Mouse (Mus musculus): ENCODE results near the gene Dok4. TPM values are rescaled to one million over a fixed set of nuclear protein-coding genes. Genes with fewer than 3 reads are reported as not detected.

Gene Dok4
- polyA plus RNA-seq, 1 experiment from 2014 or later = 28.2 TPM

Other genes with a start within 250 kb of the Dok4 start
- 54.1 and 60.8 TPM in 2 replicates for gene Arl2bp, start 209.7 kb downstream of the Dok4 start, polyA plus RNA-seq (2014; fragmentation: Nextera tagmentation; extraction: Ambion mirVana)
- not detected in 2 replicates for gene Pllp, start 180.1 kb downstream of the Dok4 start, polyA plus RNA-seq (2014; fragmentation: Nextera tagmentation; extraction: Ambion mirVana)
- gene Ccl22, start 130.7 kb downstream of the Dok4 start, polyA plus RNA-seq (2014; fragmentation: Nextera tagmentation; extraction: Ambion mirVana) = not detected in 2 replicates
- 8.1 and 10.4 TPM in 2 replicates for gene Cx3cl1, start 104.3 kb downstream of the Dok4 start, polyA plus RNA-seq (2014; fragmentation: Nextera tagmentation; extraction: Ambion mirVana)
- 0.45 TPM in 1 of 2 replicates, not detected in the other for gene Ccl17, start 65.9 kb downstream of the Dok4 start, polyA plus RNA-seq (2014; fragmentation: Nextera tagmentation; extraction: Ambion mirVana)
- gene Coq9, start 38.0 kb downstream of the Dok4 start, polyA plus RNA-seq (2014; fragmentation: Nextera tagmentation; extraction: Ambion mirVana) = 175 and 181 TPM in 2 replicates
- gene Ciapin1, start 38.0 kb downstream of the Dok4 start, polyA plus RNA-seq (2014; fragmentation: Nextera tagmentation; extraction: Ambion mirVana) = 72.7 and 80.2 TPM in 2 replicates
- gene Polr2c, start 18.9 kb downstream of the Dok4 start, polyA plus RNA-seq (2014; fragmentation: Nextera tagmentation; extraction: Ambion mirVana) = 126 and 129 TPM in 2 replicates
- gene Ccdc102a, start 41.8 kb upstream of the Dok4 start, polyA plus RNA-seq (2014; fragmentation: Nextera tagmentation; extraction: Ambion mirVana) = 20.8 and 25.8 TPM in 2 replicates
- gene Adgrg5, start 47.4 kb upstream of the Dok4 start, polyA plus RNA-seq (2014; fragmentation: Nextera tagmentation; extraction: Ambion mirVana) = 0.07 and 0.23 TPM in 2 replicates
- gene Adgrg1, start 98.4 kb upstream of the Dok4 start, polyA plus RNA-seq (2014; fragmentation: Nextera tagmentation; extraction: Ambion mirVana) = 2.7 and 2.9 TPM in 2 replicates
- 3.4 and 3.7 TPM in 2 replicates for gene Adgrg3, start 141.4 kb upstream of the Dok4 start, polyA plus RNA-seq (2014; fragmentation: Nextera tagmentation; extraction: Ambion mirVana)
- not detected in 2 replicates for gene Drc7, start 178.8 kb upstream of the Dok4 start, polyA plus RNA-seq (2014; fragmentation: Nextera tagmentation; extraction: Ambion mirVana)
- gene Katnb1, start 204.9 kb upstream of the Dok4 start, polyA plus RNA-seq (2014; fragmentation: Nextera tagmentation; extraction: Ambion mirVana) = 15.0 and 15.2 TPM in 2 replicates